21 mouse cellular contexts compared by ENCODE assay signal in the genomic region with DNA sequence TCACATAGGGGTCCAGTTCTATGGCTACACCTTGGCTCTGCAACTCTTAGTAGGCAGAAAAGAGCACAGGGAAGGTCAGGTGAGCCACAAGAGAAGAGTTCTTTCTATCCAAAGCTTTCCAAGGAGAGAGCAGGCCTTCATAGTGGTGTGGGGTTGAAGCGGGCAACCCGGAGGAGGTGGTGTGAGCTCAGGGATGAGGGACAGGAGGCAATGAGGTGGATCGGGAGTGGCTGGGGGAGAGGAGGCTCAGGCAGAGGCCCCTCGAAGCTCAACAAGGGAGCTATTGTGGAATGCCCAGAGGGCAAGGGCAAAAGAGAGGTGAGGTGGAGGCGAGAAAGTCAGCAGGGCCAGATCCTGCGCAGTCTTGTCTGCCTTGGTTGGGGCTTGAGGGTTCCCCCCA. TPM values are rescaled to one million over a fixed set of nuclear protein-coding genes. Genes with fewer than 3 reads are reported as not detected.
DNase-seq lines count a peak whose midpoint lies in the region; ATAC-seq and TF ChIP-seq lines count a peak whose summit lies in the region.
"Had no signal": no experiment of that assay in that cellular context is flagged by ENCODE, and none has a peak within 500 bp of the region (broad histone marks: within the 10 kb centered on the region; RNA-seq: fewer than 3 reads in every experiment).

No protein-coding gene starts in this region.

- H3K4me1 ChIP-seq in forebrain, embryonic 11.5 days (replicated peaks; ENCODE audit: control insufficient read depth, insufficient read depth, low read length), result no peaks in the 10 kb centered on the region; the same call in 1 of the 2 replicates
- no peaks in the 10 kb centered on the region for H3K4me1 ChIP-seq in forebrain, embryonic 15.5 days
- peaks cover 12% of the 10 kb centered on the region for H3K4me1 ChIP-seq in kidney, embryonic 16.5 days (ENCODE audit: insufficient read depth, low read length)
- H3K4me1 ChIP-seq in lung, embryonic 16.5 days (replicated peaks; ENCODE audit: control insufficient read depth, insufficient read depth, low read length), result peaks cover 7% of the 10 kb centered on the region
- H3K4me1 ChIP-seq in lung, adult 2 months (ENCODE audit: control insufficient read depth, insufficient read depth, low read length), result no peaks in the 10 kb centered on the region
- H3K4me1 ChIP-seq in limb, embryonic 10.5 days, result peaks cover 47% of the 10 kb centered on the region
- H3K4me1 ChIP-seq: embryonic facial prominence, embryonic 13.5 days; hindbrain, embryonic 13.5 days had no signal

- H3K27me3 ChIP-seq in forebrain, embryonic 11.5 days (ENCODE audit: control insufficient read depth, insufficient read depth, low read length), result no peaks in the 10 kb centered on the region
- no peaks in the 10 kb centered on the region for H3K27me3 ChIP-seq in forebrain, embryonic 15.5 days
- H3K27me3 ChIP-seq in kidney, embryonic 16.5 days (ENCODE audit: insufficient read depth, low read length), result no peaks in the 10 kb centered on the region
- no peaks in the 10 kb centered on the region for H3K27me3 ChIP-seq in lung, embryonic 16.5 days (ENCODE audit: control insufficient read depth, insufficient read depth, low read depth, low read length)
- no peaks in the 10 kb centered on the region for H3K27me3 ChIP-seq in limb, embryonic 10.5 days (ENCODE audit: low read depth, poor library complexity, severe bottlenecking)
- H3K27me3 ChIP-seq: embryonic facial prominence, embryonic 13.5 days; hindbrain, embryonic 13.5 days had no signal

- no peak overlapping the region for H3K9ac ChIP-seq in forebrain, embryonic 11.5 days (ENCODE audit: low read length)
- H3K9ac ChIP-seq in forebrain, embryonic 15.5 days (replicated peaks), result no peak overlapping the region
- H3K9ac ChIP-seq in kidney, embryonic 16.5 days (replicated peaks; ENCODE audit: low read length), result no peak overlapping the region
- H3K9ac ChIP-seq in lung, embryonic 16.5 days (ENCODE audit: low read length), result no peak overlapping the region
- H3K9ac ChIP-seq: embryonic facial prominence, embryonic 13.5 days; hindbrain, embryonic 13.5 days had no signal

- no peak for TF ChIP-seq POLR2A in lung, adult 2 months (IDR thresholded peaks at IDR 0.05; ENCODE audit: borderline replicate concordance, extremely low read depth, low read depth, low read length)

- no peak overlapping the region for H3K27ac ChIP-seq in forebrain, embryonic 11.5 days (ENCODE audit: low read depth, low read length)
- H3K27ac ChIP-seq in forebrain, embryonic 15.5 days (replicated peaks), result no peak overlapping the region
- no peak overlapping the region for H3K27ac ChIP-seq in kidney, embryonic 16.5 days (ENCODE audit: low read length)
- H3K27ac ChIP-seq in lung, embryonic 16.5 days (ENCODE audit: low read length), result peak overlapping the region; percentile 30; the same call in 1 of the 2 replicates
- H3K27ac ChIP-seq in limb, embryonic 10.5 days, result 0 out of 2 replicates have a peak overlapping the region, but pooled peaks have one; percentile 32
- H3K27ac ChIP-seq: embryonic facial prominence, embryonic 13.5 days; heart, embryonic 10.5 days; hindbrain, embryonic 13.5 days had no signal

- H3K36me3 ChIP-seq in forebrain, embryonic 11.5 days (ENCODE audit: control insufficient read depth, insufficient read depth, low read length), result no peaks in the 10 kb centered on the region
- no peaks in the 10 kb centered on the region for H3K36me3 ChIP-seq in forebrain, embryonic 15.5 days
- no peaks in the 10 kb centered on the region for H3K36me3 ChIP-seq in kidney, embryonic 16.5 days (ENCODE audit: insufficient read depth, low read length)
- H3K36me3 ChIP-seq in lung, embryonic 16.5 days (ENCODE audit: control insufficient read depth, insufficient read depth, low read length), result no peaks in the 10 kb centered on the region
- no peaks in the 10 kb centered on the region for H3K36me3 ChIP-seq in limb, embryonic 10.5 days
- H3K36me3 ChIP-seq: embryonic facial prominence, embryonic 13.5 days; heart, embryonic 10.5 days; hindbrain, embryonic 13.5 days had no signal

- no peak overlapping the region for H3K4me3 ChIP-seq in forebrain, embryonic 11.5 days (ENCODE audit: low read depth, low read length)
- no peak overlapping the region for H3K4me3 ChIP-seq in forebrain, embryonic 15.5 days
- H3K4me3 ChIP-seq in kidney, embryonic 16.5 days (ENCODE audit: low read length), result no peak overlapping the region
- H3K4me3 ChIP-seq in lung, embryonic 16.5 days (ENCODE audit: low read length), result no peak overlapping the region
- no peak overlapping the region for H3K4me3 ChIP-seq in lung, adult 2 months (replicated peaks; ENCODE audit: extremely low read depth, low read depth, low read length)
- H3K4me3 ChIP-seq in limb, embryonic 10.5 days, result no peak overlapping the region
- H3K4me3 ChIP-seq: embryonic facial prominence, embryonic 13.5 days; heart, embryonic 10.5 days; hindbrain, embryonic 13.5 days had no signal

- peak; percentile 43 for DNase-seq in forebrain, embryonic 11.5 days (ENCODE audit: low spot score)
- no peak for DNase-seq in kidney, adult 11 months
- no peak for DNase-seq in lung, adult 2 months
- DNase-seq in limb, embryonic 10.5 days (ENCODE audit: low spot score), result no peak
- DNase-seq: adrenal gland, postnatal 14 days; cerebellum, adult 11-12 months; cerebellum, adult 9-10 months; cerebellum, postnatal 25 days; gastrocnemius, postnatal 10 days; heart, adult 18-20 months; heart, postnatal 10 days; heart, postnatal 4 days had no signal

- H3K4me2 ChIP-seq in forebrain, embryonic 11.5 days (ENCODE audit: low read depth, low read length, severe bottlenecking), result no peak overlapping the region
- H3K4me2 ChIP-seq in forebrain, embryonic 15.5 days (replicated peaks), result no peak overlapping the region
- H3K4me2 ChIP-seq in kidney, embryonic 16.5 days (replicated peaks; ENCODE audit: low read depth, low read length), result no peak overlapping the region
- H3K4me2 ChIP-seq in lung, embryonic 16.5 days (ENCODE audit: low read depth, low read length), result no peak overlapping the region
- H3K4me2 ChIP-seq: embryonic facial prominence, embryonic 13.5 days; hindbrain, embryonic 13.5 days had no signal

- ATAC-seq in forebrain, embryonic 11.5 days (replicated peaks; ENCODE audit: low FRiP score), result no peak
- ATAC-seq in forebrain, embryonic 15.5 days (replicated peaks), result no peak
- ATAC-seq in kidney, embryonic 16.5 days (ENCODE audit: low FRiP score, low TSS enrichment), result peak; percentile 76
- no peak for ATAC-seq in lung, embryonic 16.5 days (ENCODE audit: low read depth)
- ATAC-seq: activated CD4-positive, CD25-positive, alpha-beta regulatory T cell, adult 4 months; forebrain, embryonic 16.5 days had no signal

- WGBS in forebrain, embryonic 11.5 days, result 67% methylated on average over 6 of the region's 6 CpGs
- 72% methylated on average over 6 of the region's 6 CpGs for WGBS in forebrain, embryonic 15.5 days
- 28% methylated on average over 6 of the region's 6 CpGs for WGBS in kidney, embryonic 16.5 days
- 57% methylated on average over 6 of the region's 6 CpGs for WGBS in lung, embryonic 16.5 days
- WGBS in lung, adult 2 months, result 74% methylated on average over 6 of the region's 6 CpGs
- WGBS in limb, embryonic 10.5 days, result 85% methylated on average over 6 of the region's 6 CpGs

- TF ChIP-seq CTCF in lung, adult 2 months (IDR thresholded peaks at IDR 0.05; ENCODE audit: insufficient read depth, low read length), result no peak

- no peaks in the 10 kb centered on the region for H3K9me3 ChIP-seq in forebrain, embryonic 11.5 days (ENCODE audit: control insufficient read depth, low read length)
- H3K9me3 ChIP-seq in forebrain, embryonic 15.5 days, result no peaks in the 10 kb centered on the region
- H3K9me3 ChIP-seq in kidney, embryonic 16.5 days (ENCODE audit: low read length), result no peaks in the 10 kb centered on the region
- H3K9me3 ChIP-seq in lung, embryonic 16.5 days (ENCODE audit: control insufficient read depth, low read length), result no peaks in the 10 kb centered on the region
- no peaks in the 10 kb centered on the region for H3K9me3 ChIP-seq in limb, embryonic 10.5 days (replicated peaks)
- H3K9me3 ChIP-seq: embryonic facial prominence, embryonic 13.5 days; heart, embryonic 10.5 days; hindbrain, embryonic 13.5 days had no signal

RNA-seq across cellular contexts. Expression of gene Dlk1, which starts 43.8 kb away (rescaled TPM):
- 169 and 191 TPM in 2 replicates for polyA plus RNA-seq in forebrain, embryonic 11.5 days (2014; fragmentation: Nextera tagmentation; extraction: Ambion mirVana)
- 29.7 and 48.5 TPM in 2 replicates for polyA plus RNA-seq in forebrain, embryonic 15.5 days (2015; fragmentation: Nextera tagmentation; extraction: Ambion mirVana)
- 91.9 and 111 TPM in 2 replicates for polyA plus RNA-seq in kidney, embryonic 16.5 days (2015; fragmentation: Nextera tagmentation; extraction: Ambion mirVana)
- polyA plus RNA-seq in lung, embryonic 16.5 days (2015; fragmentation: Nextera tagmentation; extraction: Ambion mirVana), result 702 and 746 TPM in 2 replicates
- 0.42 and 0.44 TPM in 2 replicates for polyA plus RNA-seq in lung, adult 2 months (2012; rRNA removed)
- polyA plus RNA-seq in limb, embryonic 10.5 days (2016; fragmentation: Nextera tagmentation; extraction: Ambion mirVana), result 106 and 159 TPM in 2 replicates
- polyA plus RNA-seq: activated CD4-positive, CD25-positive, alpha-beta regulatory T cell, adult 4 months; C2C12 had no signal

Comparison
In these comparisons a context has a peak if more than half of its experiments do, and no peak if none do; other contexts are left out.
1. RNA of gene Dlk1, which starts 43.8 kb away (polyA plus RNA-seq): 702 to 746 TPM in lung, embryonic 16.5 days, 169 to 191 TPM in forebrain, embryonic 11.5 days, 91.9 to 111 TPM in kidney, embryonic 16.5 days, 106 to 159 TPM in limb, embryonic 10.5 days and 29.7 to 48.5 TPM in forebrain, embryonic 15.5 days; 0.42 to 0.44 TPM in lung, adult 2 months; every median in the first group is over 10 times any median in the second.
2. H3K27ac ChIP-seq: peak in lung, embryonic 16.5 days (single experiment) and limb, embryonic 10.5 days (single experiment); none in forebrain, embryonic 11.5 days (single experiment), forebrain, embryonic 15.5 days (single experiment) and kidney, embryonic 16.5 days (single experiment).